Mouse (Mus musculus): Measurements from ENCODE around the gene Gpbar1. TPM values are rescaled to one million over a fixed set of nuclear protein-coding genes. Genes with fewer than 3 reads are reported as not detected.

Gene Gpbar1
- total RNA-seq (2021), result not detected
- long read RNA-seq, experiment 1, result 0 reads
- long read RNA-seq, experiment 2, result 0 reads

DNA sequence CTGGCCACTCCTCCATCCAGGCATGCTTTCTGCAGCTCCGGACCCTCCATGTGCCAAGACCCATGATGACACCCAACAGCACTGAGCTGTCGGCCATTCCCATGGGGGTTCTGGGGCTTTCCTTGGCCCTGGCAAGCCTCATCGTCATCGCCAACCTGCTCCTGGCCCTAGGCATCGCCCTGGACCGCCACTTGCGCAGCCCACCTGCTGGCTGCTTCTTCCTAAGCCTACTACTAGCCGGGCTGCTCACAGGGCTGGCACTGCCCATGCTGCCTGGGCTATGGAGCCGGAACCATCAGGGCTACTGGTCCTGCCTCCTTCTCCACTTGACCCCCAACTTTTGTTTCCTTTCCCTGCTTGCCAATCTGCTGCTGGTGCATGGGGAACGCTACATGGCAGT lies at the start of gene Gpbar1:
Gene Gpbar1 (plus strand): TSS at position 13 of the 400 bp plus-strand sequence.
- DNase-seq (ENCODE audit: low spot score in 2 of 2), result no peak
- no peak within 1 kb of the TSS for H3K27ac ChIP-seq
- no peak within 1 kb of the TSS for H3K4me3 ChIP-seq
- TF ChIP-seq CTCF (conservative IDR thresholded peaks at IDR 0.05), result no peak

GRCm38 (mm10) chr1:74229942-74230341 lies 48.4 kb upstream of the Gpbar1 start:
- Histone ChIP-seq H3K4me3 (no peak overlapping the region), H3K27ac (no peak overlapping the region)
- TF ChIP-seq CTCF (conservative IDR thresholded peaks at IDR 0.05), result no peak
- DNase-seq (ENCODE audit: low spot score in 2 of 2), result no peak

GRCm38 (mm10) chr1:74230992-74231391 lies 47.4 kb upstream of the Gpbar1 start:
- H3K27ac ChIP-seq, result no peak overlapping the region
- DNase-seq (ENCODE audit: low spot score in 2 of 2), result no peak
- no peak for TF ChIP-seq CTCF (conservative IDR thresholded peaks at IDR 0.05)
- H3K4me3 ChIP-seq, result no peak overlapping the region

GRCm38 (mm10) chr1:74235938-74236589 lies 42.3 kb upstream of the Gpbar1 start, which contains the start of gene Arpc2:
TSS of gene Arpc2 (plus strand) at chr1:74236084.
- peak; percentile 97 to 98 for DNase-seq (ENCODE audit: low spot score in 2 of 2)
- Histone ChIP-seq H3K4me3 (peak within 1 kb of the TSS; percentile 85), H3K27ac (peak within 1 kb of the TSS; percentile 98)
- TF ChIP-seq CTCF (conservative IDR thresholded peaks at IDR 0.05), result no peak

- H3K4me3 ChIP-seq, result peak overlapping the region; percentile 85
- H3K27ac ChIP-seq, result peak overlapping the region; percentile 98
- DNase-seq (ENCODE audit: low spot score in 2 of 2), result no peak
- TF ChIP-seq CTCF (conservative IDR thresholded peaks at IDR 0.05), result no peak
These were observed 41.6 kb upstream of the Gpbar1 start for GRCm38 (mm10) chr1:74236590-74237317.

GRCm38 (mm10) chr1:74237671-74238070 lies 40.7 kb upstream of the Gpbar1 start:
- Histone ChIP-seq H3K27ac (peak overlapping the region; percentile 98), H3K4me3 (peak overlapping the region; percentile 85)
- no peak for TF ChIP-seq CTCF (conservative IDR thresholded peaks at IDR 0.05)
- no peak for DNase-seq (ENCODE audit: low spot score in 2 of 2)

GRCm38 (mm10) chr1:74238136-74238535 lies 40.2 kb upstream of the Gpbar1 start:
- TF ChIP-seq CTCF (conservative IDR thresholded peaks at IDR 0.05), result no peak
- no peak for DNase-seq (ENCODE audit: low spot score in 2 of 2)
- peak overlapping the region; percentile 85 for H3K4me3 ChIP-seq
- H3K27ac ChIP-seq, result peak overlapping the region; percentile 98

DNA sequence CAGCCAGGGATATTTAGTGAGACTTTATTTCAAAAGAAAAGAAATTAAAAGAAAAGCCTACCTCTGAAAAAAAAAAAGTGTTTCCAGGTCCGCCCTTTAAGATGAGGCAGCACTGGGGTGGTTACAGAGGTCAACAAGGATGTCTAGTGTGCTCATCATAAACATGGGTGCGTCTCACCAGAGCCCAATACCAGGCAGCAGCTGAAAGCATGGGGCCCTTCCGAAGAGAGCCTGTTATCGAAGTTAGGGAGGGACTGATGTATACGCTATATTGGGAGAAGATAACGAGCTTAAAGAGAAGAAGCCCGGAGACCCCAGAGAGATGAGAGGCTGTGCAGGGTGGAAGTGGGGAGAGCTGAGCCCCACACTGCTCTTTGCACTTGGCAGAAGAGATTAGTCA lies 39.2 kb upstream of the Gpbar1 start:
- Histone ChIP-seq H3K27ac (peak overlapping the region; percentile 98), H3K4me3 (peak overlapping the region; percentile 85)
- DNase-seq (ENCODE audit: low spot score in 2 of 2), result no peak
- no peak for TF ChIP-seq CTCF (conservative IDR thresholded peaks at IDR 0.05)

GRCm38 (mm10) chr1:74239618-74240017 lies 38.7 kb upstream of the Gpbar1 start:
- DNase-seq (ENCODE audit: low spot score in 2 of 2), result no peak
- Histone ChIP-seq H3K27ac (peak overlapping the region; percentile 98), H3K4me3 (peak overlapping the region; percentile 85)
- TF ChIP-seq CTCF (conservative IDR thresholded peaks at IDR 0.05), result no peak

DNA sequence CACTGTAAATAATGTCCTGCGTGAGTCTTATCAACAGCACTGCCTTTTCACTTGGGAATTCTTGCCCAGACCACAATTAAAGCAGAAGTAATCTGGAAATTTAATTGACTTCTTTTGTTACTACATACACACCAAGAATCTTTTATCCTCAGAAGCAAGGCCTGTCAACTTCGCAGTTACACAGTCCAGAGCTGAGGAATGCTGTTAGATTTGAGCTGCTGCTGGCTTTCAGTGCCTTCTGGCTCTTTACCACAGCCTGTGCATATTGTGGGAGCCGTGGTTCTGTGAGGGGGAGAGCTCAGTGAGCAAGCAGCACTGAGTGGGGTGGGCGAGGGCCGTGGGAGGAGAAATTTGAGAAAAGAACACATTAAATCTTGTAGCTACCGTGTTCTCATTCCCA lies 38.0 kb upstream of the Gpbar1 start:
- Histone ChIP-seq H3K27ac (peak overlapping the region; percentile 98), H3K4me3 (peak overlapping the region; percentile 85)
- no peak for TF ChIP-seq CTCF (conservative IDR thresholded peaks at IDR 0.05)
- peak; percentile 80 to 91 for DNase-seq (ENCODE audit: low spot score in 2 of 2)

DNA sequence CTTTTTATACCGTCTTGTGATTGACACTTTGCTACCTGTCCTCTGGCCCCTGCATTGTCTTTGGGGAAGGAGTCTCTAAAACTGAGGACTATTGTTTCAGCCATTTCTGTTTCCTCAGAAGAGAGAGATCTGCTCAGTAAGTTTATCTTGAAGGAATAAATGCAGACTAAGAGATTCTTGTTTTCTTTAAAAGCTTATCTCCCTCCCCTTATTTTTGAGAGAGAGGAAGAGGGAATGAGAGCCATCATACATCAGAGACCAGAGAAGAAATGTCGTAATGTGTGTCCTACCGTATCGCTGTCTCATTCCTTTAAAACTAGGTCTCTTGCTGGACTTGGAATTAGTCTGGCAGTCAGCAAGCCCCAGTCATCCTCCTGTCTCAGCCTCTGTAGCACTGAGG lies 37.5 kb upstream of the Gpbar1 start:
- DNase-seq (ENCODE audit: low spot score in 2 of 2), result no peak
- TF ChIP-seq CTCF (conservative IDR thresholded peaks at IDR 0.05), result no peak
- Histone ChIP-seq H3K4me3 (peak overlapping the region; percentile 85), H3K27ac (peak overlapping the region; percentile 98)

GRCm38 (mm10) chr1:74245525-74245924 lies 32.8 kb upstream of the Gpbar1 start:
- 0 out of 2 replicates have a peak overlapping the region, but pooled peaks have one; percentile 15 for H3K27ac ChIP-seq
- no peak overlapping the region for H3K4me3 ChIP-seq
- DNase-seq (ENCODE audit: low spot score in 2 of 2), result no peak
- no peak for TF ChIP-seq CTCF (conservative IDR thresholded peaks at IDR 0.05)

GRCm38 (mm10) chr1:74248799-74249198 lies 29.6 kb upstream of the Gpbar1 start:
- H3K4me3 ChIP-seq, result no peak overlapping the region
- no peak for TF ChIP-seq CTCF (conservative IDR thresholded peaks at IDR 0.05)
- DNase-seq (ENCODE audit: low spot score in 2 of 2), result no peak
- peak overlapping the region; percentile 61 for H3K27ac ChIP-seq
